Mouse (Mus musculus) heart, embryonic 10.5 days (tissue): ENCODE measurements around the gene Syt15. TPM values are rescaled to one million over a fixed set of nuclear protein-coding genes. Genes with fewer than 3 reads are reported as not detected.
"Not testable (repeated sequence)": the region's sequence is repeated elsewhere in the genome, so short reads cannot be mapped to it uniquely, and the experiment has no call there.

Experiments used
- DNase-seq: peaks from one replicate; pipeline ENCODE4 v3.0.0-alpha.2; 2017; ENCODE audit warnings: low spot score
- H3K27ac ChIP-seq: fragments of 300-500 bp; sonication (generic); 2 replicates; pipeline ENCODE4 v1.5.1; 2016; ENCODE audit warnings: mild to moderate bottlenecking
- H3K27me3 ChIP-seq: fragments of 300-500 bp; sonication (generic); 2 replicates; pipeline ENCODE4 v1.6.1; 2016; ENCODE audit warnings: mild to moderate bottlenecking; ENCODE audit not compliant: poor library complexity, insufficient read depth, severe bottlenecking
- H3K36me3 ChIP-seq: fragments of 300-500 bp; sonication (generic); 2 replicates; pipeline ENCODE4 v1.6.1; 2016; ENCODE audit warnings: mild to moderate bottlenecking, moderate library complexity
- H3K4me1 ChIP-seq: fragments of 300-500 bp; sonication (generic); 2 replicates; pipeline ENCODE4 v1.6.1; 2016; ENCODE audit warnings: mild to moderate bottlenecking
- H3K4me3 ChIP-seq: fragments of 300-500 bp; sonication (generic); 2 replicates; pipeline ENCODE4 v1.5.1; 2016; ENCODE audit warnings: mild to moderate bottlenecking, moderate library complexity
- H3K9me3 ChIP-seq: fragments of 300-500 bp; sonication (generic); 2 replicates; pipeline ENCODE4 v1.6.1; 2016; ENCODE audit warnings: mild to moderate bottlenecking, moderate library complexity
- WGBS: fragments of 180-500 bp; shearing (Covaris S2); methylation state at CpG from one replicate; pipeline ENCODE4 v1.1.7; 2016; 5-methylcytosine and 5-hydroxymethylcytosine counted together
- polyA plus RNA-seq: library from polyadenylated mRNA; unstranded; fragments of >200 nt; fragmentation: Nextera tagmentation; extraction: Ambion mirVana; gene quantifications from 2 replicates; pipeline ENCODE4 v1.2.1, GENCODE M21; 2016

The Syt15 gene
- polyA plus RNA-seq, 1 experiment from 2014 or later: 0.29 TPM

GRCm38 (mm10) chr14:34232866-34233680 lies 13.7 kb downstream of the Syt15 start:
- peak; percentile 74 for DNase-seq
- no peaks in the 10 kb centered on the region; the same call in 1 of the 2 replicates for H3K36me3 ChIP-seq
- no peaks in the 10 kb centered on the region for H3K9me3 ChIP-seq
- no peaks in the 10 kb centered on the region for H3K27me3 ChIP-seq
- no peak overlapping the region for H3K27ac ChIP-seq
- no peak overlapping the region for H3K4me3 ChIP-seq
- WGBS: 86% methylated on average over 9 of the region's 9 CpGs
- peaks cover 19% of the 10 kb centered on the region for H3K4me1 ChIP-seq

GRCm38 (mm10) chr14:34233846-34234245 lies 14.5 kb downstream of the Syt15 start:
- DNase-seq: peak; percentile 69
- no peaks in the 10 kb centered on the region for H3K27me3 ChIP-seq
- no peaks in the 10 kb centered on the region for H3K9me3 ChIP-seq
- no peak overlapping the region for H3K4me3 ChIP-seq
- no peak overlapping the region for H3K27ac ChIP-seq
- WGBS: 58% methylated on average over 4 of the region's 4 CpGs
- H3K36me3 ChIP-seq: no peaks in the 10 kb centered on the region; the same call in 1 of the 2 replicates
- H3K4me1 ChIP-seq: peaks cover 12% of the 10 kb centered on the region

- 5% methylated on average over 16 of the region's 16 CpGs for WGBS
- no peaks in the 10 kb centered on the region; the same call in 1 of the 2 replicates for H3K36me3 ChIP-seq
- no peaks in the 10 kb centered on the region for H3K27me3 ChIP-seq
- DNase-seq: peak; percentile 93
- peaks cover 6% of the 10 kb centered on the region for H3K4me1 ChIP-seq
- H3K4me3 ChIP-seq: peak overlapping the region; percentile 53
- no peaks in the 10 kb centered on the region for H3K9me3 ChIP-seq
- no peak overlapping the region for H3K27ac ChIP-seq
Measured at GRCm38 (mm10) chr14:34234630-34235380, 15.4 kb downstream of the Syt15 start.

- no peak for DNase-seq
- Histone ChIP-seq H3K27me3 (no peaks in the 10 kb centered on the region), H3K4me3 (no peak overlapping the region), H3K27ac (no peak overlapping the region), H3K9me3 (no peaks in the 10 kb centered on the region), H3K36me3 (peaks cover 4% of the 10 kb centered on the region; the same call in 1 of the 2 replicates), H3K4me1 (no peaks in the 10 kb centered on the region)
- 54% methylated on average over 10 of the region's 10 CpGs for WGBS
Measured at GRCm38 (mm10) chr14:34240263-34240662, 20.9 kb downstream of the Syt15 start.

- no peak for DNase-seq
- Histone ChIP-seq H3K27me3 (no peaks in the 10 kb centered on the region), H3K27ac (no peak overlapping the region), H3K36me3 (peaks cover 4% of the 10 kb centered on the region; the same call in 1 of the 2 replicates), H3K4me3 (no peak overlapping the region), H3K4me1 (no peaks in the 10 kb centered on the region), H3K9me3 (no peaks in the 10 kb centered on the region)
- WGBS: 59% methylated on average over 6 of the region's 6 CpGs
Measured at GRCm38 (mm10) chr14:34240676-34241075, 21.3 kb downstream of the Syt15 start.

GRCm38 (mm10) chr14:34252470-34253145 lies 33.2 kb downstream of the Syt15 start:
- Histone ChIP-seq H3K27ac (no peak overlapping the region), H3K4me3 (no peak overlapping the region), H3K27me3 (no peaks in the 10 kb centered on the region), H3K36me3 (no peaks in the 10 kb centered on the region), H3K4me1 (no peaks in the 10 kb centered on the region), H3K9me3 (no peaks in the 10 kb centered on the region)
- DNase-seq: no peak
- 52% methylated on average over 6 of the region's 6 CpGs for WGBS

GRCm38 (mm10) chr14:34253261-34253660 lies 33.9 kb downstream of the Syt15 start:
- WGBS: 81% methylated on average over 4 of the region's 4 CpGs
- no peak overlapping the region for H3K27ac ChIP-seq
- no peaks in the 10 kb centered on the region for H3K36me3 ChIP-seq
- H3K4me1 ChIP-seq: no peaks in the 10 kb centered on the region
- H3K27me3 ChIP-seq: no peaks in the 10 kb centered on the region
- no peak overlapping the region for H3K4me3 ChIP-seq
- no peak for DNase-seq
- H3K9me3 ChIP-seq: no peaks in the 10 kb centered on the region

GRCm38 (mm10) chr14:34258525-34258924 lies 39.1 kb downstream of the Syt15 start:
- not testable (repeated sequence) for H3K27me3 ChIP-seq, H3K4me1 ChIP-seq, H3K4me3 ChIP-seq, H3K36me3 ChIP-seq, H3K9me3 ChIP-seq, H3K27ac ChIP-seq, DNase-seq
- WGBS: 74% methylated on average over 3 of the region's 3 CpGs

- Histone ChIP-seq H3K36me3 (no peaks in the 10 kb centered on the region), H3K4me1 (no peaks in the 10 kb centered on the region), H3K9me3 (no peaks in the 10 kb centered on the region), H3K27me3 (no peaks in the 10 kb centered on the region), H3K27ac (no peak overlapping the region), H3K4me3 (no peak overlapping the region)
- 64% methylated on average over 9 of the region's 9 CpGs for WGBS
- DNase-seq: no peak
Measured at GRCm38 (mm10) chr14:34268046-34268445, 48.7 kb downstream of the Syt15 start.

- H3K27ac ChIP-seq: no peak overlapping the region
- H3K4me1 ChIP-seq: no peaks in the 10 kb centered on the region
- no peaks in the 10 kb centered on the region for H3K36me3 ChIP-seq
- no peak for DNase-seq
- no peaks in the 10 kb centered on the region for H3K9me3 ChIP-seq
- H3K27me3 ChIP-seq: no peaks in the 10 kb centered on the region
- WGBS: 55% methylated on average over 2 of the region's 2 CpGs
- no peak overlapping the region for H3K4me3 ChIP-seq
Measured at GRCm38 (mm10) chr14:34273280-34273679, 53.9 kb downstream of the Syt15 start.

- Histone ChIP-seq H3K9me3 (no peaks in the 10 kb centered on the region), H3K4me1 (no peaks in the 10 kb centered on the region), H3K27ac (no peak overlapping the region), H3K27me3 (no peaks in the 10 kb centered on the region), H3K4me3 (no peak overlapping the region), H3K36me3 (no peaks in the 10 kb centered on the region)
- 81% methylated on average over 3 of the region's 3 CpGs for WGBS
- DNase-seq: no peak
Measured at GRCm38 (mm10) chr14:34274141-34274540, 54.7 kb downstream of the Syt15 start.

- H3K36me3 ChIP-seq: no peaks in the 10 kb centered on the region
- DNase-seq: no peak
- no peaks in the 10 kb centered on the region for H3K4me1 ChIP-seq
- H3K27me3 ChIP-seq: no peaks in the 10 kb centered on the region
- H3K4me3 ChIP-seq: no peak overlapping the region
- no peak overlapping the region for H3K27ac ChIP-seq
- no peaks in the 10 kb centered on the region for H3K9me3 ChIP-seq
- 83% methylated on average over 4 of the region's 4 CpGs for WGBS
Measured at GRCm38 (mm10) chr14:34275225-34275624, 55.8 kb downstream of the Syt15 start.

- H3K4me1 ChIP-seq: no peaks in the 10 kb centered on the region
- no peak for DNase-seq
- H3K36me3 ChIP-seq: no peaks in the 10 kb centered on the region
- no peaks in the 10 kb centered on the region for H3K9me3 ChIP-seq
- no peak overlapping the region for H3K4me3 ChIP-seq
- no peaks in the 10 kb centered on the region for H3K27me3 ChIP-seq
- WGBS: 85% methylated on average over 4 of the region's 4 CpGs
- no peak overlapping the region for H3K27ac ChIP-seq
Measured at GRCm38 (mm10) chr14:34279726-34280125, 60.3 kb downstream of the Syt15 start.
